In genomic region chr14:30923375-30924105, GRCm38 (mm10) we compare ENCODE assay signal across 7 mouse cellular contexts. TPM values are rescaled to one million over a fixed set of nuclear protein-coding genes. Genes with fewer than 3 reads are reported as not detected.
A peak's percentile ranks its signal among the peaks of the same experiment; 100 is the strongest.
DNase-seq lines count a peak whose midpoint lies in the region; ATAC-seq lines count a peak whose summit lies in the region.

Itih3 (minus strand) TSS chr14:30923760.

- H3K4me2 ChIP-seq in lung, embryonic 15.5 days, result no peak within 1 kb of the TSS

- DNase-seq in lung, adult 18-20 months, result no peak
- DNase-seq in left cerebral cortex, adult 11 months (ENCODE audit: low spot score), result peak; percentile 29
- DNase-seq in right cerebral cortex, postnatal 25 days, result peak; percentile 22
- DNase-seq in c-Kit-positive CD71-positive TER-119-positive erythroid progenitor cells, embryonic 14.5 days (ENCODE audit: low spot score), result no peak

- H3K4me1 ChIP-seq in lung, embryonic 15.5 days, result 0 out of 2 replicates have a peak, but pooled peaks cover 12% of the 10 kb centered on the region

- no peak within 1 kb of the TSS for H3K9ac ChIP-seq in lung, embryonic 15.5 days

- H3K27me3 ChIP-seq in lung, embryonic 15.5 days, result no peaks in the 10 kb centered on the region

- 35% methylated on average over 6 of the region's 6 CpGs for WGBS in lung, embryonic 15.5 days

- H3K4me3 ChIP-seq in lung, embryonic 15.5 days, result no peak within 1 kb of the TSS

- H3K36me3 ChIP-seq in lung, embryonic 15.5 days, result no peaks in the 10 kb centered on the region

- no peaks in the 10 kb centered on the region for H3K9me3 ChIP-seq in lung, embryonic 15.5 days

- H3K27ac ChIP-seq in lung, embryonic 15.5 days, result no peak within 1 kb of the TSS

- ATAC-seq in lung, embryonic 15.5 days (ENCODE audit: borderline replicate concordance, extremely low read depth, low FRiP score, low TSS enrichment), result 0 out of 2 replicates have a peak, but pooled peaks have one; percentile 39
- peak; percentile 81 for ATAC-seq in frontal cortex, adult (ENCODE audit: low TSS enrichment)
- ATAC-seq in activated CD4-positive, CD25-positive, alpha-beta regulatory T cell, adult 4 months, result no peak

RNA-seq across cellular contexts. Expression of gene Itih3, which starts in this region (rescaled TPM):
- polyA plus RNA-seq in lung, embryonic 15.5 days (2015; fragmentation: Nextera tagmentation; extraction: Ambion mirVana), result 0.50 and 2.4 TPM in 2 replicates
- not detected for polyA plus RNA-seq in activated CD4-positive, CD25-positive, alpha-beta regulatory T cell, adult 4 months (2017; shearing (Covaris generic))

Comparison
In these comparisons a context has a peak if more than half of its experiments do, and no peak if none do; other contexts are left out.
1. DNase-seq: peak in left cerebral cortex, adult 11 months (single experiment) and right cerebral cortex, postnatal 25 days (single experiment); none in lung, adult 18-20 months (0 of 2) and c-Kit-positive CD71-positive TER-119-positive erythroid progenitor cells, embryonic 14.5 days (single experiment).